In genomic region chr7:96595535-96596295, GRCm38 (mm10) we compare ENCODE assay signal across 25 mouse cellular contexts.
A peak's percentile ranks its signal among the peaks of the same experiment; 100 is the strongest.
DNase-seq lines count a peak whose midpoint lies in the region; ATAC-seq and TF ChIP-seq lines count a peak whose summit lies in the region.
"Had no signal": no experiment of that assay in that cellular context is flagged by ENCODE, and none has a peak within 500 bp of the region (broad histone marks: within the 10 kb centered on the region; RNA-seq: fewer than 3 reads in every experiment).

No protein-coding gene starts in this region.

- no peaks in the 10 kb centered on the region for H3K27me3 ChIP-seq in hindbrain, embryonic 15.5 days
- H3K27me3 ChIP-seq in hindbrain, postnatal 0 days (ENCODE audit: insufficient read depth, low read length): no peaks in the 10 kb centered on the region
- H3K27me3 ChIP-seq in embryonic facial prominence, embryonic 10.5 days (replicated peaks; ENCODE audit: low read depth, poor library complexity, severe bottlenecking): no peaks in the 10 kb centered on the region
- no peaks in the 10 kb centered on the region for H3K27me3 ChIP-seq in forebrain, embryonic 14.5 days (replicated peaks; ENCODE audit: control insufficient read depth, insufficient read depth, low read length)
- H3K27me3 ChIP-seq in neural tube, embryonic 14.5 days (ENCODE audit: control insufficient read depth, insufficient read depth, low read length): no peaks in the 10 kb centered on the region
- no peaks in the 10 kb centered on the region for H3K27me3 ChIP-seq in kidney, embryonic 15.5 days
- H3K27me3 ChIP-seq: limb, embryonic 13.5 days; lung, embryonic 15.5 days had no signal

- no peak overlapping the region for H3K4me3 ChIP-seq in hindbrain, embryonic 15.5 days
- no peak overlapping the region for H3K4me3 ChIP-seq in hindbrain, postnatal 0 days (ENCODE audit: low read length)
- H3K4me3 ChIP-seq in embryonic facial prominence, embryonic 10.5 days: no peak overlapping the region
- H3K4me3 ChIP-seq in forebrain, embryonic 14.5 days (ENCODE audit: low read depth, low read length): no peak overlapping the region
- no peak overlapping the region for H3K4me3 ChIP-seq in neural tube, embryonic 14.5 days (ENCODE audit: low read depth, low read length)
- H3K4me3 ChIP-seq in left cerebral cortex, adult 2 months: no peak overlapping the region
- H3K4me3 ChIP-seq in kidney, embryonic 15.5 days (replicated peaks): no peak overlapping the region
- H3K4me3 ChIP-seq: heart, embryonic 13.5 days; limb, embryonic 13.5 days; lung, embryonic 15.5 days had no signal

- 66% methylated on average over 9 of the region's 9 CpGs for WGBS in hindbrain, embryonic 15.5 days
- WGBS in hindbrain, postnatal 0 days: 70% methylated on average over 9 of the region's 9 CpGs
- WGBS in embryonic facial prominence, embryonic 10.5 days: 82% methylated on average over 9 of the region's 9 CpGs
- WGBS in forebrain, embryonic 14.5 days: 16% methylated on average over 9 of the region's 9 CpGs
- WGBS in neural tube, embryonic 14.5 days: 39% methylated on average over 9 of the region's 9 CpGs
- 88% methylated on average over 9 of the region's 9 CpGs for WGBS in kidney, embryonic 15.5 days

- H3K9me3 ChIP-seq in hindbrain, embryonic 15.5 days: no peaks in the 10 kb centered on the region
- no peaks in the 10 kb centered on the region for H3K9me3 ChIP-seq in hindbrain, postnatal 0 days (ENCODE audit: low read length)
- H3K9me3 ChIP-seq in embryonic facial prominence, embryonic 10.5 days: no peaks in the 10 kb centered on the region
- no peaks in the 10 kb centered on the region for H3K9me3 ChIP-seq in forebrain, embryonic 14.5 days (replicated peaks; ENCODE audit: control insufficient read depth, low read length)
- H3K9me3 ChIP-seq in neural tube, embryonic 14.5 days (ENCODE audit: control insufficient read depth, low read length): no peaks in the 10 kb centered on the region
- H3K9me3 ChIP-seq in kidney, embryonic 15.5 days (replicated peaks): no peaks in the 10 kb centered on the region
- H3K9me3 ChIP-seq: heart, embryonic 13.5 days; limb, embryonic 13.5 days; lung, embryonic 15.5 days had no signal

- no peak for DNase-seq in hindbrain, postnatal 0 days (ENCODE audit: low spot score)
- no peak for DNase-seq in embryonic facial prominence, embryonic 10.5 days (ENCODE audit: low spot score)
- peak; percentile 86 for DNase-seq in forebrain, embryonic 14.5 days (ENCODE audit: low spot score)
- DNase-seq in thymus, postnatal 4 days: no peak
- DNase-seq in left cerebral cortex, adult 2 months (ENCODE audit: extremely low spot score in 1 of 2, low spot score in 2 of 2): no peak
- DNase-seq: adrenal gland, postnatal 36 days; cerebellum, adult 2 months; cerebellum, postnatal 14 days; gastrocnemius, postnatal 10 days; heart, postnatal 10 days; kidney, adult 8-10 months; kidney, postnatal 14 days; layer of hippocampus, adult 9-11 months; thymus, adult 2 months had no signal

- ATAC-seq in hindbrain, embryonic 15.5 days (ENCODE audit: low FRiP score, low read depth): 0 out of 2 replicates have a peak, but pooled peaks have one; percentile 38
- ATAC-seq in hindbrain, postnatal 0 days: no peak
- peak; percentile 78 for ATAC-seq in forebrain, embryonic 14.5 days
- ATAC-seq in neural tube, embryonic 14.5 days (ENCODE audit: low read depth): peak; percentile 66
- ATAC-seq in kidney, embryonic 15.5 days (replicated peaks; ENCODE audit: low FRiP score): no peak
- ATAC-seq: CD4-positive, CD25-positive, alpha-beta regulatory T cell, adult 4 months; intestine, embryonic 16.5 days; midbrain, embryonic 16.5 days had no signal

- H3K4me1 ChIP-seq in hindbrain, embryonic 15.5 days (replicated peaks): no peaks in the 10 kb centered on the region
- no peaks in the 10 kb centered on the region for H3K4me1 ChIP-seq in hindbrain, postnatal 0 days (ENCODE audit: insufficient read depth, low read length)
- peaks cover 43% of the 10 kb centered on the region for H3K4me1 ChIP-seq in embryonic facial prominence, embryonic 10.5 days
- H3K4me1 ChIP-seq in forebrain, embryonic 14.5 days (ENCODE audit: control insufficient read depth, insufficient read depth, low read length): peaks cover 18% of the 10 kb centered on the region
- H3K4me1 ChIP-seq in neural tube, embryonic 14.5 days (ENCODE audit: control insufficient read depth, insufficient read depth, low read length): 0 out of 2 replicates have a peak, but pooled peaks cover 7% of the 10 kb centered on the region
- 0 out of 2 replicates have a peak, but pooled peaks cover 4% of the 10 kb centered on the region for H3K4me1 ChIP-seq in kidney, embryonic 15.5 days

- H3K4me2 ChIP-seq in hindbrain, embryonic 15.5 days: no peak overlapping the region
- no peak overlapping the region for H3K4me2 ChIP-seq in hindbrain, postnatal 0 days (ENCODE audit: low read depth, low read length)
- no peak overlapping the region for H3K4me2 ChIP-seq in forebrain, embryonic 14.5 days (ENCODE audit: low read length)
- no peak overlapping the region for H3K4me2 ChIP-seq in neural tube, embryonic 14.5 days (ENCODE audit: low read depth, low read length)
- no peak overlapping the region for H3K4me2 ChIP-seq in kidney, embryonic 15.5 days
- H3K4me2 ChIP-seq: heart, embryonic 13.5 days; limb, embryonic 13.5 days; liver, embryonic 11.5 days; lung, embryonic 15.5 days; midbrain, embryonic 11.5 days had no signal

- H3K9ac ChIP-seq in hindbrain, embryonic 15.5 days: no peak overlapping the region
- H3K9ac ChIP-seq in hindbrain, postnatal 0 days (replicated peaks; ENCODE audit: low read length): no peak overlapping the region
- H3K9ac ChIP-seq in forebrain, embryonic 14.5 days (ENCODE audit: low read length): no peak overlapping the region
- H3K9ac ChIP-seq in neural tube, embryonic 14.5 days (replicated peaks; ENCODE audit: low read depth, low read length): no peak overlapping the region
- H3K9ac ChIP-seq in kidney, embryonic 15.5 days: no peak overlapping the region
- H3K9ac ChIP-seq: heart, embryonic 13.5 days; limb, embryonic 13.5 days; lung, embryonic 15.5 days had no signal

- TF ChIP-seq CTCF in hindbrain, postnatal 0 days (IDR thresholded peaks at IDR 0.05; ENCODE audit: low read depth): no peak
- TF ChIP-seq CTCF in left cerebral cortex, adult 2 months (IDR thresholded peaks at IDR 0.05): no peak

- no peak overlapping the region for H3K27ac ChIP-seq in hindbrain, embryonic 15.5 days (replicated peaks)
- H3K27ac ChIP-seq in hindbrain, postnatal 0 days: no peak overlapping the region
- peak overlapping the region; percentile 77 for H3K27ac ChIP-seq in embryonic facial prominence, embryonic 10.5 days (replicated peaks)
- H3K27ac ChIP-seq in forebrain, embryonic 14.5 days (ENCODE audit: low read depth, low read length): peak overlapping the region; percentile 74
- no peak overlapping the region for H3K27ac ChIP-seq in neural tube, embryonic 14.5 days (ENCODE audit: low read depth, low read length)
- H3K27ac ChIP-seq in left cerebral cortex, adult 2 months: no peak overlapping the region
- H3K27ac ChIP-seq in kidney, embryonic 15.5 days: no peak overlapping the region
- H3K27ac ChIP-seq: heart, embryonic 13.5 days; limb, embryonic 13.5 days; lung, embryonic 15.5 days had no signal

- no peaks in the 10 kb centered on the region for H3K36me3 ChIP-seq in hindbrain, embryonic 15.5 days
- H3K36me3 ChIP-seq in hindbrain, postnatal 0 days (ENCODE audit: insufficient read depth, low read length): no peaks in the 10 kb centered on the region
- H3K36me3 ChIP-seq in embryonic facial prominence, embryonic 10.5 days (replicated peaks): 0 out of 2 replicates have a peak, but pooled peaks cover 5% of the 10 kb centered on the region
- no peaks in the 10 kb centered on the region for H3K36me3 ChIP-seq in forebrain, embryonic 14.5 days (ENCODE audit: control insufficient read depth, insufficient read depth, low read length)
- no peaks in the 10 kb centered on the region for H3K36me3 ChIP-seq in neural tube, embryonic 14.5 days (ENCODE audit: control insufficient read depth, insufficient read depth, low read length)
- peaks cover 7% of the 10 kb centered on the region; the same call in 1 of the 2 replicates for H3K36me3 ChIP-seq in kidney, embryonic 15.5 days
- H3K36me3 ChIP-seq: heart, embryonic 13.5 days; limb, embryonic 13.5 days; lung, embryonic 15.5 days had no signal

- intact Hi-C loops in left cerebral cortex, adult 2 months (cut with DNase I): no loop called here

Comparison
In these comparisons a context has a peak if more than half of its experiments do, and no peak if none do; other contexts are left out.
1. ATAC-seq: peak in hindbrain, embryonic 15.5 days (single experiment), forebrain, embryonic 14.5 days (single experiment) and neural tube, embryonic 14.5 days (single experiment); none in hindbrain, postnatal 0 days (single experiment) and kidney, embryonic 15.5 days (single experiment).
2. H3K27ac ChIP-seq: peak in embryonic facial prominence, embryonic 10.5 days (single experiment) and forebrain, embryonic 14.5 days (single experiment); none in hindbrain, embryonic 15.5 days (single experiment), hindbrain, postnatal 0 days (single experiment), neural tube, embryonic 14.5 days (single experiment), left cerebral cortex, adult 2 months (single experiment) and kidney, embryonic 15.5 days (single experiment).